Mouse (Mus musculus) Muller cell, postnatal 12 days (primary cell): Measurements from ENCODE around the gene Nos3.

Experiments used
- DNase-seq: peaks from one replicate; pipeline ENCODE4 v3.0.0-alpha.2; 2015; ENCODE audit errors: inconsistent ontology term

Nos3 gene

DNA sequence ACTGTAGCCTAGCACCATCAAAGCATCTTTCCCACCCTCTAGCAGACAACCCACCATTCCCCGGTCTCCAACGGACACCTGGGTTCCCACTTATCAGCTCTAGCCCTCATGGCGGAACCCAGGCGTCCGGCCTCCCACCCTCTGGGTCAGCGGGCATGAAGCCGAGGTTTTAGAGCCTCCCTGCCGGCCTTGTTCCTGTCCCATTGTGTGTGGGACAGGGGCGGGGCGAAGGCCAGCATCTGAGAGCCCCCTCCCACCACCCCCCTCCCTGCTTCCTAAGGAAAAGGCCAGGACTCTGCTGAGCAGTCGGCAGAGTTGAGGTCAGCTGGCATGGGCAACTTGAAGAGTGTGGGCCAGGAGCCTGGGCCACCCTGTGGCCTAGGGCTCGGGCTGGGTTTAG, at the start of gene Nos3:
Gene Nos3 (plus strand): TSS at position 303 of the 400 bp plus-strand sequence.
- no peak for DNase-seq

DNA sequence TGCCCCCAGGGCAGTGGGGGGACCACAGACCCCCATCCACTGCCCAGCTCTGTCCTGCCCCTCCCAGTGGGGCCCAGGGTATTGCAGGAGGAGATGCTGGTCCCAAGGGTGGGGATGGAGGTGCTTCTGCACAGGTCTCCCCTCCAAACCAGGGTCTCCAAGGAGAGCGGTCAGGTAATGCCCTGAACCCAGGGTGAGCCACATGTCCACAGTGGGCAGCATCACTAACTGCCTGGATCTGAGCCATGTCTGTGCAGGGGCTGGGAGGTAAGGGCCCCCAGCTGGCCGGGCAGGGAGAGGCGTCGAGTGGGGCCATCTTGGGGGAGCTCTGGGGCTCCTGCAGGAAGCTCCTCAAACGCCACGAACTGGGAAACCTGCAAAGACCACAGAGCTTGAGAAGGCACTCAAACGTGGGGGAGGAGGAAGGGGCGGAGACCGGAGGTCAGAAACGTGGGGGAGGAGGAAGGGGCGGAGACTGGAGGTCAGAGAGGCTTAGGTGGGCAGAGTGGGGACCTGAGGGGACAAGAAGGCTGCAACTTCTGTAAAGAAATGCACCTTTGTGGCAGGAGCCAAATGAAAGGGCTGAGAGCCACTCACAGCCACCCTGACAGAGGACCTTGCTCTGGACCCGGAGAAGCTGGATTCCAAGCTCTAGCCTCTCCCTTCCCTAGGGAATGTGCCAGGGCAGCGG, 44.7 kb upstream of the Nos3 start:
- DNase-seq, result no peak

DNA sequence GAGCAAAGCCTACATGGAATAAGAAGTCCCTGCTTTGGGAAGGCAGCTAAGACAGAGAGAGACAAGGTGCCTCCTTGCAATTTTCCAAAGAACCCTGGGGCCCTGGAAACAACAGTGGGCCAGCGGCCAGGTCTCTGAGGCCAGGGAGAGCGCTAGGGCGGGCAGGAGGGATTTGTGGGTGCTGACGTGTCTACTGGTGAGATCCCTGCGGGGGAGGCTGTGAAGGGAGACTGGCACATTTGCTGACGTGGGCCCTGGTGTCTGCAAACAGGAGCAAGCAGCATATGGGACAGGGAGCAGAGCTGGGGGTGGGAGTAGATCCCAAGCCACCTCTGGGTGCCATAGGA, 44.2 kb upstream of the Nos3 start:
- DNase-seq, result peak; percentile 62

DNA sequence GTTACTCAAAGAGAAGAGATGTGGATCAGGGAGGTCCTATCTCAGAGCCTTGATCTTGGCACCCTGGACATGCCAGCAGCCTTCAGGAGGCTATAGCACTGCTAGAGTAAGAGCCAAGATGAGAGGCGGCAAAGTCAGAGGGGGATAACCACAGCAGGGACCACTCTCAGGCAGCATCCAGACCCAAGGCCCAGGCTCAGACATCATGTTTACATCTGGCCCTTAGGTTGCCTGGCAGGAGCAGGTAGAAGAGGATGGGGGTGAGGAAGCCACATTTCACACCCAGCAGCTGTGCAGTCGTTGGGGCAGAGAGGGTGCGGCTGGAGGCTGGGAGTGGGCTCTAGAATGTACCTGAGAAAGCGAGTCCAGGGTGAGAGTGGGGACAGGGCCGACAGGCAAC, 43.7 kb upstream of the Nos3 start:
- DNase-seq, result no peak

DNA sequence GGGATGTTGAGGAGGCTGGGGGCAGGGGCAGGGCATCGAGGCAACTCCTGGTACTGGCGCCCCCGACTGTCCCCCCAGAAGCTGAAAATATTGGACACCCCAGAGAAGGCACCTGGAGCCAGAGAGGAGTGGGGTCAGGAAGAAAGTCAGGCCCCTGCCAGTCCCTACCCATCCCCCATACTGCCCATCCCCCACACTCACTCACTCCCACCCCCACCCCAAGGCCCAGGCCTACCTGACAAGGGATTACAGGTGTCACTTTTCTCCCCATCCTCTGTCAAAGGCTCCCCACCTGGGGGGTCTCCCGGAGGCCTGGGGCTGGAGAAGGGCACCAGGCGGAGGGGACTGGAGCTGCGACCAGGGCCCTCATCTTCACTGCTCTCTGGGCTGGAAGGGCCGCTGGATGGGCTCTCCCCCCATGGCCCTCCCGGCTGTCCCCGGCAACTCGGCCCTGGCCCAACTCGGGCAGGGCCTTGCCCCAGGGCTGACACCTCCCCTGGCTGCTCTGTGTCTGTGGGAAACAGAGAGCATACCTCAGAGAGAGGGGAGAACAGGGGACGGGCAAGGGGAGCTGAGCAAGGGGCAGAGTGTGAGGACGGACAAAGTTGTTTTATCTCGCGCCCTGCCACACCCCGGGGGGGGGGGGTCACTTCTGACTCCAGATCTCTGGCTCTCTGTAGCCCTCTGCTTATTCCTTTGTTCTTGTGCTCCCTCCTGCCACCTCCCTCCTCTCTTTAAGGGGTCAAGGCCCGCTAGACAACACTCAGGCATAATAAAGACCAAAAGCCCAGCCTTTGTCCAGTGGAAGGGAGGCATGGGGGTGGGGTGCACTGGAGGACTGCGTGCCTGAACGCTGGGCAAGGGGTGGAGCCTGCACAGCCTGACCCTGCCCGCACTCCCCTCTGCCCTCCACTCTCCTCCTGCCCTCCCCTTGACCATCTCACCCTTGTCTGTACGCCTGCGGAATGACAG, 42.6 kb upstream of the Nos3 start:
- DNase-seq, result no peak

DNA sequence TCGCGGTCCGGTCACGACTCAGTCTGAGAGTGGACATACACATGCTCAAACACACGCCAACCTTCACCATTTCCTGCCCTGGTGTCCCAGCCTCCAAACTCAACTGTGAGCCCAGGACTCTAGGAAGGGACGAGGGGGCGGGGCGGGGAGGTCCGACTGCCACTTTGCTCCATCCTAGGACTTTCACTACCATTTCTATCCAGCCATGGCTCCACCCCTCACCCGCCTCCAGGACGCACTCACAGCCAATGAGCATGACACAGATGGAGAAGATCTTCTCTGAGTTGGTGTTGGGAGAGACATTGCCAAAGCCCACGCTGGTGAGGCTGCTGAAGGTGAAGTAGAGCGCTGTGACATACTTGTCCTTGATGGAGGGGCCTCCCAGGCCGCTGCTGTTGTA, 39.4 kb upstream of the Nos3 start:
- no peak for DNase-seq

DNA sequence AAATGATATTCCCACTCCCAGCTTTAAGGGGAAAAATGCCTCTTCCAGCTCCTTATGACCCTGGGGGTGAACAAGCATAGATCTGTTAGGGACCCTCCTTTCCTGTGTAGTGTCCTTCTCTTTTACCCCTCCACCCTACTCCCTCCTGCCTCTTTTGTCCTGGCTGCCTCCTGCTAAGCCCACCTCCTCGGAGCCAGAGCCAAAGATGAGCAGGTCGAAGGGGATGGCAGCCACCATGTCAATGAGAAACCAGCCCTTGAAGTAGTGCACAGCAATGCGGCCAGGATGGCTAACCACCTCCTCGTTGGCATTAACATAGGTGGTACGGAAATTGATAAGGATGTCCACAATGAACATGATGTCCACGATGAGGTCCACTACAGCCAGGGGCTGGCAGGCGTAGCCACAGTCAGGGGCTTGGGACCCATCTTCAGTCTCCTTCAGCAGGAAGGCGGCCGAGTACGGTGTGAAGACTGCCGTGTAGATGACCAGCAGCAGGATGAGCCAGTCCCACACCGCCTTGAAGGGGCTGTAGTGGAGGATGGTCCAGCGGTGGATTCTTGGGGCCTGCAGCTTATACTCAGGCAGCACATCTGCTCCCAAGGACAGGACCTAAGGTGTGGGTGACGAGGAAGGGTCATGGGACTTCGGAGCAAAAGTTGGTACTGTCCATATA, 38.3 kb upstream of the Nos3 start:
- DNase-seq, result no peak

DNA sequence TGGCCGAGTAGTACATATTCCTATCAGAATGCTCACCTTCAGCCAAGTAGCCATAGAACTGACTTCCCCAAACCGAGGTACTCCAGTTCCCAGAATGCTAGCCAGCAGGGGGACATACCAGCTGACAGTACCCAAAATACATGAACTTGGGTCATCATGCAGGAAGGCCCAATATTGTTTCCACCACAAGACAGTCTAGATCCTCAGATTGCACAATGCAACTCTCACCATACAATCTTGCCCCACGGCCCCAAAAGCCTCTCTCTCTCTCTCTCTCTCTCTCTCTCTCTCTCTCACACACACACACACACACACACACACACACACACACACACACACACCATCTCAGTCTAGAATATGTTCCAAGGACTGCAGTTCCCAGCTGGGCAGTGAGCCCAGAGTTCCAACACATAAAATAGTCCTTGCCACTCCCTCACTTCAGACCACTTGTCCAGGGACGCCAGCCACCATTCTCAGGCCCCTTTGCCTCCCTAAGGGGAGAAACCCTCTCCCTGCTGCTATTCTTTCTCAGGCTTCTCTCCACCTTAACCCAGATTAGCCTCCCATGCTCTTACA, 37.7 kb upstream of the Nos3 start:
- DNase-seq, result no peak

DNA sequence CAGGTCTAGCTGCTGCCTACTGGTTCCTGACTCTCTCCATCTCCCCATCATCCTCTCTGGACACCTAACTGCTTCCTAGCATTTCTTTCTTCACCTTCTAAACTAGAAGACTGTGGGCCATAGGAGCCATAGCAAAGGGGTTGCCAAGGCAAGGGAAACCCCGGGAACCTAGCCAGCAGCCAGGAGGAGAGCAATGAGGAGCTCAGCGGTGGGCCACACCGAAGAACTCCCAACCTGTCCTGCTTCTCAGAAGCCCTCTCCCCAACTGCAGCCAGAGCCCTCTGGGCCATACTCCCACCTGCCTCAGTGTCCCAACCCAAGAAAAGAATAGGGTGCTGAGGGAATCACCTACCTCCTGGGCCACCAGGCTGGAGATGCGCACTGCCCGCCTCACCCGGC, 35.8 kb upstream of the Nos3 start:
- DNase-seq, result no peak

DNA sequence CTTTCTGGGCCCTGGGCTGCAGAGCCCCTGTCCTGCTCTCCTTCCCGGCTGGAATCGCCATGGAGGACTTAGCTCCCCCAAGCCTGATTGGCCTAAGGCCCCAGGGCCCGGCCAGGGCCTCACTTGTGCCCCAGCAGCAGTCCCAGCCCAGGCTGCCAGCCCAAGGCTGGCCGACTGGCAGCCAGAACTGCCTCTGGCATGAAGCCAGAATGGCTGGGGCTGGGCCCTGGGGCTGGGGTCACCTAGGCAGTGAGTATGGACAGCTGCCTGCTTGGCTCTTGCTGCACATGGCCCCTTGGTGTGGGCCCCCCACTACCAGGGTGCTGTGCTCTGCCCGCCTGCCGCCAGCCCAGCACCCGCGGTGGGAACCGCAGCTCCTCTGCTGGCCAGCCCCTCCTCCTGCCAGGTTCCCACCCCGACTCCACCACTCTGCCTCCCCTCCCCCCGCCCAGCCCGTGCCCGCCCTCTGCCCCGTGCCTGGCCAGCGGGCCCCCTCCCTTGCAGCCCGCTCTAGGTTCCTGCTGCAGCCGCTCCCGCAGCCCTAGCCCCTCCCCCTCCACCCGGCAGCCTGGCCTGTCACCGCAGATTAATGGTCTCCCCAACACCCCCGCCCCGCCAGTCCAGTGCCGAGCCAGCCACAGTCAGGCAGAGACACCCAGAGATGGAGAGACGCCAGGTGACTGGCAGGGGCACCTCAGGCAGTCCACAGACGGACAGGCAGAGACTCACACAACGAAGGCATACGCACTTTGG, 35.2 kb upstream of the Nos3 start:
- DNase-seq, result peak; percentile 73

DNA sequence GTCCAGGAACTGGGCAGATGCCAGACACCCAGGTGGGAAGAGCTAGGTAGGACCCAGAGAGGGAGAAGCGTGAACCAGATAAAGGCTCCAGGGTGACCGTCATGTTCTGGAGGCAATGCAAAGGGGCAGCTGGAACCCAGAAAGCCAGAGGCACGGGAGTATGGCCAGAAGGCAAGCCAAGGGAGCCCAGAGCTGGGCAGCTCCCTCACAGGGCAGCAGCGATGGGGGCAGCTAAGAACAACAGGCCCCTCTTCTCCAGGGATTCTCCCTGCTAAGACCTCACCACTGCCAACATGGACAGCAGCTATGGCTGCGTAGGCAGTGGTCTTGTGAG, 34.7 kb upstream of the Nos3 start:
- DNase-seq, result no peak

DNA sequence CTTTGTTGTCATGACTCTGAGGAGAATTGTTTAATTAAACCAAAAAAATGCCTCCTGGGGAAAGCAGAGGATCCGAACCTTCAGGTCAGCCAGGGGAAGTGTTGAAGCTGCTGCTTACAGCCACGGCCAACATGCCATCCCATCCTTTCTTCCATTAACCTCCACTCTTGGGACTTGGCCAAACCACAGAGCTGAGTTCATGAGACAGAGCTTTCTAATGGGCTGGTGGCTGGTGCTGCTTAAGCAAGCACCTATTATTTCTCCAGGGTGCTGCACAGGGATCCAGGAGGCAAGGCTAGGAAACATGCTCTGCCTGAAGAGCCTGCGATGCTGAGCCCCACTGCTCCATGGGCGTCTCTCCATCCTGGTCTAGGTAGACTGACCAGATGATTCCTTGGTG, 32.2 kb upstream of the Nos3 start:
- DNase-seq, result peak; percentile 67

DNA sequence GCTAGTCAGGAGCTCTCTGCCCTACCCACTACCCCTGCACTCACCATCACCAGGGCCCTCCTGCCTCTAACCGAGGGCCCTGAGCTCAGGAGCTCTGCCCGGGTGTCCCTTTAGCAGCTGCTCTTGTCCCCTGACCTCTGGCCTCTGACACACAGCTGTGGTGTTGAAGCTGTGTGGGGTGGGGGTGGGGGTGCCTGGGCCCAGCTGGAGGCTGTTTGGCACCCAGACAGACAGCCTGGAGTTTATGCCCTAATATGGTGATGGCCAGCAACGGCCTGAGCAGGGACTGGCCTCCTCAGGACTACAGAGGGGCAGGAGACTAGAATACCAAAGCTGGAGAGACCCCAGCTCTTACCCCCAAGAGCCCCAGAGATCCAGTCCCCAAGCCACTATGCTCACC, 29.9 kb upstream of the Nos3 start:
- no peak for DNase-seq

DNA sequence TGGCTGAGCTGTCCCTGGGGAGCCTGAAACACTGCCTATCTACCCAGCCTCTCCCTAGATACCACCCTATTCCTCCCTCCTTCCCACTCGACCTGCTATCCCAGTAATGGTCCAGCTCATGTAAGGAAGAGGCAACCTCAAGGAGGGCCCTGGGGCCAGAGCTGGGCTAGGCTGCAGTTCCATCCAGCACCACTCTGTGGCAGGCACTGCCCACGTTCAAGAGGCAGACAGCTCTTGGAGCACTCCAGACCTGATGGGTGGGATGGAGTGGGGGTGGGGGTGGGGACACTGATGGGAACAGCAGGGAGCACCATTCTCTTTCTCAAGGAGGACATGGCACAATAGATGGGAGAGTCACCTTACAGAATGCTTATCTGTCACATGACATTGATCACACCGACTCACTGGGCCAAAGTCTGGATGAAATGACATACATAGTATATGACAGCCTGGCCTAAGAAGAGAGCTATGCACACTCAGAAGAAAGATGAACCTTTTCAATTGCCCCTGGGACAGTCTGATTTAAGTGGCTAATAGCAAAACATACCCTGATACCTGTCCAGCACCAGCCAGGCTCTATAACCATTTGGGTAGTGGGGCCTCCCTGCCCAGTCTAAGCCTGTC, 28.6 kb upstream of the Nos3 start:
- DNase-seq, result peak; percentile 46

DNA sequence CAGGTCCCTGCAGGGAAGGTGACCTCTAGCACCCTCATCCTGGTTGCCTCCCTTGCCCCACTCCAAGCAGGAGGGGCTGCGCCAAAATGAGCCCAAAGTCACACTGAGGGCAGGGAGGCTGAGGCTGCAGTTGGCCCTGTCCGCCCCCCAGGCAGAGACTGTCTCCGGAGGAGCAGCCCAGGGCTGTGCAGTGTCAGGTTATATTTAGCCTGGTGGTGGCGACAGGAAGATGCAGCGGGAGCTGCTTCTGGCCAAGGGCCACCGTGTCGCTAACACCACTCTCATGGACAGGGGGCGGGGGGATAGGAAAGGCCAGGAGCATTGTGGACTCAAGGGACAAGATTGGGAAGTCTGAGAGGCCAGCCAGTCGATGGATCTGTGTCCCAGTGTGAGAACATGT, 27.2 kb upstream of the Nos3 start:
- no peak for DNase-seq

DNA sequence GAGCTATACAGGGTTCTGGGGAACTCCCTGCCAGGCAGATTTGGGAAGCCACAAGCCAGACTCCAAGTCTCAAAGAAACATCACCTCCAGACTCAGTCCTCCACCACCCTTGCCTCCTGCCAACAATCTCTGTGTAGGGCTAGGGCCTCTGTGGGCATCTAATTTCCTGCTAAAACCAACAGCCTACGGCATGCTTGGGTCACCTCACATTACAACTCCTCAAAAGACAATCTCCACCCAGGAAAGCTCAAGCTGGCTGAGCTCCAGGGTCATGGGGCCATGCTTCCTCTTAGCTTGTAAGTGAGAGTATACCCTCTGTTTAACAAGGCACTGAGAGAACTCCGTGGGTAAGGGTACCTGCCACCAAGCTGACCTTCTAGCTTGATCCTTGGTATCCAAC, 26.8 kb upstream of the Nos3 start:
- DNase-seq, result no peak

DNA sequence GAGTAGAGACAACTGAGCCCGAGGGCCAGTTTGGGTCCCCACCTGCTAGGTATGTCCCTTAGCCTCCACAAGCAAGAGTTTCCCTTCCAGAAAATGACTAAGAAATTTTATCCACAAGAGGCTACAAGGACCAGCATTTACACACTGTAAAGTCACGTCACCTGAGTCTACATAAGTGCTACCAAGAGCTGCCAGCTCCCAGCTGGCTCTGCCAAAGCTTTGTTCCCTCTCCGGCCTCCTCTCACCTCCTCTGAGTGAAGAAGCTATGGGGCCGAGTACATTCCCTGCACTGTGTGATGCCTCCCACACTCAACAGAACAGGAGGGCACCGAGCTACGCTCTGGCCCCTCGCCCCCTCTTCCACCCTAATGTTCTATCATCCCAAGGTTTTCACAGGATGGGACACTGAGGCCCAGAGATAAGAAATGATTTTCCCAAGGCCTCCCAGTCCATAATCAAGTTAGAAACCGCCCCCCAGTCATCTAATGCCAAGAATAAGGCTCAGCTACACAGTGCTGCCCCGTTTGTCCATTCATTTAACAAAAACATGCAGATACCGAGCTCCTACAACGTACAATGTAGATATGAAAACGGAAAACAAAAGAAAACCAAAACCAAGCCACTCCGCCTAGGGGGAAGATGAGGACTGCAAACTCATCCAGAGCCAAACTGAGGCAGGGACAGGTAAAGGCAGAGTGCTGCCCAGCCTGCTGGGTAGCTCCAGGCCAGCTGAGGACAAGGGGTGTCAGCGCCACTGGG, 22.2 kb upstream of the Nos3 start:
- DNase-seq, result no peak

DNA sequence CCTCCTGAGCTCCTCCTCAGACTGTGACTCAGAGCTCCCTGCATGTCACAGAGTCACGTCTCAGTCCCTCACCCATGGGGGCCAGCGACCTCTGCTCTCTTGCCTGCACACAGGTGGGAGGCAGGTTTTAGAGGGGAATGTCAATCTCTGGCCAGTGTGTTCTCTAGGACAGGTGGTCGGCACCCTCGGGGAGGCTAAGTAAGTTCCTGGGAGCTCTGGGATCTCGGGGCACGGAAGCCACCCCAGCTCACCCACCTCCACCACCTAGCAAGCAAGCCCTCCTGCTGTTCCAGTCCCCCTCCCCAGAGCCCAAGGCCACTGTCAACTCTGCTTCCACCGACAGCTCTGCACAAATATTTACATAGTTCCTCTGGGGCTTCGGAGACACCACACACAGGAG, 21.6 kb upstream of the Nos3 start:
- DNase-seq, result no peak

DNA sequence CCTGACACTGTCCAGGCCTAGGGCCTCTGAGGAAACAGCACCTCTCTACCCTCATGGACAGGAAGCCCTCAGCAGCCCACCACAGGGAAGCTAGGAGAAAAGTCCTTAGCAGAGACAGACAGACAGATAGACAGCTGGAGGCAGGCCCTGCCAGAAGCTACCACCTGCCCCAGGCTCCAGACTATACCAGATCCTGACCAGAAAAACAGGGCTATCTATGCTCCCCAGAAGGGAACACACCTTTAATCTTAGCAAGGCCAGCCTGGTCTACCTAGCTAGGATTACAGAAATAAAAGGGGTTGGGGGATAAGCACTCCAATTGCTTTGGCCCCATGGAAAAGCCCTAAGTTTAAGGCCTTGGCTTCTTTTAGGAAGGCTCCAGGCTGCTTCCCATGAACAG, 21.2 kb upstream of the Nos3 start:
- no peak for DNase-seq

DNA sequence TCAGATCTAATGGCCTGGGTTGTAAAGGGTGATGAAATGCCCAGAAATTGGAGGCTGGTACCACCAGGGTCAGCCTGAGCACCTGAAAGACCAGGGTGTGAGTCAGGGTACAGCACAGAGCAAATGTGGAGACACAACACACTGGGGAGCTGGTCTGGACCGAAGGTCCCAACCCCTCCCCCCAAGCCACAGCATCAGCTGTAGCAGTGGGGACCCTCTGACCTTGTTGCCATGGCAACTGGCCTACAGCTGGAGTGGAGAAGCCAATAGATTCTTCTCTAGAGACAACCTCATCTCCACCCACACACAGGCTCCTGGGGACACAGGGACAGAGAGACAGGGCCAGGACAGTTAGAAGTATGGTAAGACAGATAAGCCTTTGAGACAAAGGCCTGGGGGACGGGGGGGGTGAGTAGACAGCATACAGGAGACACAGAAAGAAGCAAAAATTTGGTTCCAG, 20.6 kb upstream of the Nos3 start:
- DNase-seq, result no peak
